8 mouse cellular contexts compared by ENCODE assay signal in the genomic region with DNA sequence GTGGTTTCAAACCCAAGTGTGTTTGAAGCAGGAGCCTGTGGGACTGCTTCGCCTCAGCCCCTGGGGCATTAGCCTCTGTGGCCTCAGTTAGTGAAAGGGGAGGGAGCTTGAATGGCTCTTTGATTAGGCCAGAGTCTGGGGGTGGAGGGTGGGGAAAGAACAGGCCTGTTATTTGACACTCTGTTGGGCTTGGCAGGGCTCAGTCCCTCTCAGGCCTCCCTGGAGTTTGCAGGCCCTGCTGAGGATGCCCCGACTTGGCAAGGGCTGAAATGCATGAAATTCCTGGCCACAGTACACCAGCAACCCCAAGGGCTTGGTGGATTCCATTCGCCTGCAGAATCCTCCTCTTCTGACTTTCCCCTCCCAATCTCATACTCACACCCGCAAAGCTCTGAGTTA. TPM values are rescaled to one million over a fixed set of nuclear protein-coding genes. Genes with fewer than 3 reads are reported as not detected.
A peak's percentile ranks its signal among the peaks of the same experiment; 100 is the strongest.
DNase-seq lines count a peak whose midpoint lies in the region; ATAC-seq lines count a peak whose summit lies in the region.

No protein-coding gene starts in this region.

- H3K4me2 ChIP-seq in embryonic facial prominence, embryonic 14.5 days (ENCODE audit: low read depth, low read length) = no peak overlapping the region
- no peak overlapping the region for H3K4me2 ChIP-seq in heart, embryonic 13.5 days
- no peak overlapping the region for H3K4me2 ChIP-seq in kidney, embryonic 16.5 days (replicated peaks; ENCODE audit: low read depth, low read length)
- no peak overlapping the region for H3K4me2 ChIP-seq in lung, embryonic 16.5 days (ENCODE audit: low read depth, low read length)

- 9% methylated on average over 4 of the region's 4 CpGs for WGBS in embryonic facial prominence, embryonic 14.5 days
- WGBS in heart, embryonic 13.5 days = 13% methylated on average over 4 of the region's 4 CpGs
- 10% methylated on average over 4 of the region's 4 CpGs for WGBS in kidney, embryonic 16.5 days
- 12% methylated on average over 4 of the region's 4 CpGs for WGBS in lung, embryonic 16.5 days

- H3K4me3 ChIP-seq in embryonic facial prominence, embryonic 14.5 days (ENCODE audit: low read depth, low read length) = no peak overlapping the region
- H3K4me3 ChIP-seq in heart, embryonic 13.5 days = no peak overlapping the region
- no peak overlapping the region for H3K4me3 ChIP-seq in kidney, embryonic 16.5 days (ENCODE audit: low read length)
- no peak overlapping the region for H3K4me3 ChIP-seq in lung, embryonic 16.5 days (ENCODE audit: low read length)

- H3K4me1 ChIP-seq in embryonic facial prominence, embryonic 14.5 days (ENCODE audit: control insufficient read depth, insufficient read depth, low read length) = peaks cover 37% of the 10 kb centered on the region
- peaks cover 39% of the 10 kb centered on the region for H3K4me1 ChIP-seq in heart, embryonic 13.5 days
- H3K4me1 ChIP-seq in kidney, embryonic 16.5 days (ENCODE audit: insufficient read depth, low read length) = peaks cover 35% of the 10 kb centered on the region
- H3K4me1 ChIP-seq in lung, embryonic 16.5 days (replicated peaks; ENCODE audit: control insufficient read depth, insufficient read depth, low read length) = peaks cover 33% of the 10 kb centered on the region

- H3K27me3 ChIP-seq in embryonic facial prominence, embryonic 14.5 days (replicated peaks; ENCODE audit: control insufficient read depth, insufficient read depth, low read length) = no peaks in the 10 kb centered on the region
- H3K27me3 ChIP-seq in heart, embryonic 13.5 days (replicated peaks) = no peaks in the 10 kb centered on the region
- H3K27me3 ChIP-seq in kidney, embryonic 16.5 days (ENCODE audit: insufficient read depth, low read length) = no peaks in the 10 kb centered on the region
- no peaks in the 10 kb centered on the region for H3K27me3 ChIP-seq in lung, embryonic 16.5 days (ENCODE audit: control insufficient read depth, insufficient read depth, low read depth, low read length)

- peak overlapping the region; percentile 86 for H3K27ac ChIP-seq in embryonic facial prominence, embryonic 14.5 days (replicated peaks; ENCODE audit: low read depth, low read length)
- H3K27ac ChIP-seq in heart, embryonic 13.5 days (replicated peaks) = peak overlapping the region; percentile 80
- peak overlapping the region; percentile 89 for H3K27ac ChIP-seq in kidney, embryonic 16.5 days (ENCODE audit: low read length)
- H3K27ac ChIP-seq in lung, embryonic 16.5 days (ENCODE audit: low read length) = peak overlapping the region; percentile 87

- H3K36me3 ChIP-seq in embryonic facial prominence, embryonic 14.5 days (ENCODE audit: control insufficient read depth, insufficient read depth, low read length) = no peaks in the 10 kb centered on the region
- H3K36me3 ChIP-seq in heart, embryonic 13.5 days = no peaks in the 10 kb centered on the region
- no peaks in the 10 kb centered on the region for H3K36me3 ChIP-seq in kidney, embryonic 16.5 days (ENCODE audit: insufficient read depth, low read length)
- no peaks in the 10 kb centered on the region for H3K36me3 ChIP-seq in lung, embryonic 16.5 days (ENCODE audit: control insufficient read depth, insufficient read depth, low read length)

- peaks cover 10% of the 10 kb centered on the region; the same call in 1 of the 2 replicates for H3K9me3 ChIP-seq in embryonic facial prominence, embryonic 14.5 days (ENCODE audit: control insufficient read depth, low read length)
- H3K9me3 ChIP-seq in heart, embryonic 13.5 days = peaks cover 4% of the 10 kb centered on the region
- H3K9me3 ChIP-seq in kidney, embryonic 16.5 days (ENCODE audit: low read length) = no peaks in the 10 kb centered on the region
- no peaks in the 10 kb centered on the region for H3K9me3 ChIP-seq in lung, embryonic 16.5 days (ENCODE audit: control insufficient read depth, low read length)

- no peak overlapping the region for H3K9ac ChIP-seq in embryonic facial prominence, embryonic 14.5 days (ENCODE audit: low read depth, low read length)
- no peak overlapping the region for H3K9ac ChIP-seq in heart, embryonic 13.5 days
- H3K9ac ChIP-seq in kidney, embryonic 16.5 days (replicated peaks; ENCODE audit: low read length) = no peak overlapping the region; the same call in 1 of the 2 replicates
- H3K9ac ChIP-seq in lung, embryonic 16.5 days (ENCODE audit: low read length) = no peak overlapping the region

- DNase-seq in ovary, adult 18-20 months (ENCODE audit: low spot score) = peak; percentile 47
- DNase-seq in ovary, postnatal 10 days (ENCODE audit: low spot score) = no peak
- peak; percentile 97 for DNase-seq in embryonic facial prominence, embryonic 14.5 days (ENCODE audit: low spot score)
- DNase-seq in right cerebral cortex, postnatal 14 days = peak; percentile 18
- DNase-seq in thymus, postnatal 14 days = no peak

- peak; percentile 93 for ATAC-seq in embryonic facial prominence, embryonic 14.5 days (ENCODE audit: low read depth)
- ATAC-seq in heart, embryonic 13.5 days (ENCODE audit: extremely low read depth, insufficient number of reproducible peaks, low FRiP score, low TSS enrichment) = peak; percentile 77; the same call in 1 of the 2 replicates
- ATAC-seq in kidney, embryonic 16.5 days (ENCODE audit: low FRiP score, low TSS enrichment) = peak; percentile 91
- peak; percentile 94 for ATAC-seq in lung, embryonic 16.5 days (ENCODE audit: low read depth)

RNA-seq across cellular contexts. Expression of gene Tlr1, which starts 55.3 kb away (rescaled TPM):
- polyA plus RNA-seq in embryonic facial prominence, embryonic 14.5 days (2014; fragmentation: Nextera tagmentation; extraction: Ambion mirVana) = 1.4 TPM in 2 replicates
- polyA plus RNA-seq in heart, embryonic 13.5 days (2015; fragmentation: Nextera tagmentation; extraction: Ambion mirVana) = 0.47 and 0.59 TPM in 2 replicates
- polyA plus RNA-seq in kidney, embryonic 16.5 days (2015; fragmentation: Nextera tagmentation; extraction: Ambion mirVana) = 0.58 and 0.62 TPM in 2 replicates
- polyA plus RNA-seq in lung, embryonic 16.5 days (2015; fragmentation: Nextera tagmentation; extraction: Ambion mirVana) = 0.57 and 0.90 TPM in 2 replicates

Comparison
In these comparisons a context has a peak if more than half of its experiments do, and no peak if none do; other contexts are left out.
1. DNase-seq: peak in ovary, adult 18-20 months (single experiment), embryonic facial prominence, embryonic 14.5 days (single experiment) and right cerebral cortex, postnatal 14 days (single experiment); none in ovary, postnatal 10 days (single experiment) and thymus, postnatal 14 days (single experiment).
2. Peak in every context shown above with its lines, with median percentiles within 50 percentile points of each other: ATAC-seq and H3K27ac ChIP-seq.